Mouse (Mus musculus) erythroblast, embryonic 14.5 days (primary cell): ENCODE results near the gene Fam178b. TPM values are rescaled to one million over a fixed set of nuclear protein-coding genes. Genes with fewer than 3 reads are reported as not detected.
A peak's percentile ranks its signal among the peaks of the same experiment; 100 is the strongest.

Experiments used
- H3K27me3 ChIP-seq: 2 replicates; pipeline ENCODE4 v1.6.1; 2012; ENCODE audit warnings: inconsistent platforms; ENCODE audit not compliant: control insufficient read depth
- H3K36me3 ChIP-seq: 2 replicates; pipeline ENCODE4 v1.6.1; 2012; ENCODE audit warnings: mild to moderate bottlenecking, inconsistent platforms; ENCODE audit not compliant: control insufficient read depth
- H3K4me1 ChIP-seq: 2 replicates; pipeline ENCODE4 v1.6.1; 2012; ENCODE audit warnings: inconsistent platforms; ENCODE audit not compliant: control insufficient read depth
- H3K4me3 ChIP-seq: replicated peaks from 2 replicates; pipeline ENCODE3; 2012; ENCODE audit warnings: moderate library complexity, mild to moderate bottlenecking, inconsistent platforms
- H3K9me3 ChIP-seq: 2 replicates; pipeline ENCODE4 v1.6.1; 2012; ENCODE audit warnings: low read length, inconsistent platforms, mixed read lengths; ENCODE audit not compliant: control insufficient read depth
- GATA1 ChIP-seq: IDR thresholded peaks from 2 replicates; pipeline ENCODE4 v1.6.1; 2012; ENCODE audit warnings: low read length, inconsistent platforms, mixed read lengths
- TAL1 ChIP-seq: IDR thresholded peaks from 3 replicates; pipeline ENCODE4 v1.6.1; 2012; ENCODE audit warnings: low read length, inconsistent platforms, mixed read lengths
- polyA plus RNA-seq: library from polyadenylated mRNA; stranded (reverse); fragments of >175 nt; gene quantifications from 2 replicates; pipeline ENCODE4 v1.2.3, GENCODE M21; 2012

Fam178b gene
- polyA plus RNA-seq, 1 experiment: 0.04 TPM

GRCm38 (mm10) chr1:36513310-36513709 is 169.7 kb downstream of the Fam178b start:
- no peak for TF ChIP-seq GATA1
- TF ChIP-seq TAL1: no peak
- no peaks in the 10 kb centered on the region for H3K9me3 ChIP-seq
- H3K27me3 ChIP-seq: no peaks in the 10 kb centered on the region
- H3K36me3 ChIP-seq: peaks cover 36% of the 10 kb centered on the region
- peak overlapping the region; percentile 88 for H3K4me3 ChIP-seq
- H3K4me1 ChIP-seq: peaks cover 33% of the 10 kb centered on the region

GRCm38 (mm10) chr1:36512966-36513280 is 170.1 kb downstream of the Fam178b start:
- Histone ChIP-seq H3K9me3 (no peaks in the 10 kb centered on the region), H3K36me3 (peaks cover 32% of the 10 kb centered on the region), H3K4me3 (peak overlapping the region; percentile 88), H3K27me3 (no peaks in the 10 kb centered on the region), H3K4me1 (peaks cover 33% of the 10 kb centered on the region)
- TF ChIP-seq GATA1 (no peak), TAL1 (no peak)

Other genes starting within 250 kb of the Fam178b start
- gene Lman2l, start 237.9 kb downstream of the Fam178b start, polyA plus RNA-seq: 0.15 and 0.29 TPM in 2 replicates
- gene Cnnm4, start 211.6 kb downstream of the Fam178b start, polyA plus RNA-seq: 0.25 and 0.27 TPM in 2 replicates
- 0.87 and 1.0 TPM in 2 replicates for gene Cnnm3, start 171.3 kb downstream of the Fam178b start, polyA plus RNA-seq
- gene Ankrd23, start 146.3 kb downstream of the Fam178b start, polyA plus RNA-seq: 0.11 TPM in 2 replicates
- not detected in 2 replicates for gene Gm42417, start 143.8 kb downstream of the Fam178b start, polyA plus RNA-seq
- gene Ankrd39, start 135.7 kb downstream of the Fam178b start, polyA plus RNA-seq: 0.31 and 0.45 TPM in 2 replicates
- gene Sema4c, start 124.8 kb downstream of the Fam178b start, polyA plus RNA-seq: 0.01 and 0.02 TPM in 2 replicates
- gene Cox5b, start 8.3 kb upstream of the Fam178b start, polyA plus RNA-seq: 312 and 404 TPM in 2 replicates
- gene 4933424G06Rik, start 27.0 kb upstream of the Fam178b start, polyA plus RNA-seq: not detected in 2 replicates
- 2.4 and 2.5 TPM in 2 replicates for gene Actr1b, start 31.2 kb upstream of the Fam178b start, polyA plus RNA-seq
- gene Zap70, start 78.6 kb upstream of the Fam178b start, polyA plus RNA-seq: not detected in 2 replicates